Mouse (Mus musculus) lung, postnatal 25 days (tissue): ENCODE data around the gene Zc2hc1c.
"Not testable (repeated sequence)": the region's sequence is repeated elsewhere in the genome, so short reads cannot be mapped to it uniquely, and the experiment has no call there.

Experiments used
- DNase-seq: peaks from one replicate; pipeline ENCODE4 v3.0.0; 2022; ENCODE audit warnings: low spot score

Zc2hc1c gene

GRCm38 (mm10) chr12:85288486-85289156 lies at the start of gene Zc2hc1c:
Gene Zc2hc1c (plus strand): TSS chr12:85288591.
- peak; percentile 93 for DNase-seq

- no peak for DNase-seq
Measured at GRCm38 (mm10) chr12:85252083-85252482, 36.3 kb upstream of the Zc2hc1c start.

- no peak for DNase-seq
Measured at GRCm38 (mm10) chr12:85256074-85256751, 32.2 kb upstream of the Zc2hc1c start.

GRCm38 (mm10) chr12:85257008-85257639 lies 31.3 kb upstream of the Zc2hc1c start:
- DNase-seq, result peak; percentile 53

- no peak for DNase-seq
Measured at GRCm38 (mm10) chr12:85262489-85262888, 25.9 kb upstream of the Zc2hc1c start.

GRCm38 (mm10) chr12:85263190-85263589 lies 25.2 kb upstream of the Zc2hc1c start:
- no peak for DNase-seq

GRCm38 (mm10) chr12:85264531-85264930 lies 23.9 kb upstream of the Zc2hc1c start:
- no peak for DNase-seq

GRCm38 (mm10) chr12:85264940-85265339 lies 23.5 kb upstream of the Zc2hc1c start:
- no peak for DNase-seq

GRCm38 (mm10) chr12:85266248-85266647 lies 22.1 kb upstream of the Zc2hc1c start:
- no peak for DNase-seq

- no peak for DNase-seq
Measured at GRCm38 (mm10) chr12:85269821-85270220, 18.6 kb upstream of the Zc2hc1c start.

- DNase-seq, result peak; percentile 83
Measured at GRCm38 (mm10) chr12:85270319-85270718, 18.1 kb upstream of the Zc2hc1c start, which contains the start of gene Mlh3. Gene Mlh3 (minus strand): TSS chr12:85270599.

- DNase-seq, result no peak
Measured at GRCm38 (mm10) chr12:85271132-85271842, 17.1 kb upstream of the Zc2hc1c start.

GRCm38 (mm10) chr12:85271843-85272206 lies 16.6 kb upstream of the Zc2hc1c start:
- no peak for DNase-seq

- no peak for DNase-seq
Measured at GRCm38 (mm10) chr12:85273508-85273907, 14.9 kb upstream of the Zc2hc1c start.

- DNase-seq, result no peak
Measured at GRCm38 (mm10) chr12:85276273-85276672, 12.1 kb upstream of the Zc2hc1c start.

GRCm38 (mm10) chr12:85278919-85279318 lies 9.5 kb upstream of the Zc2hc1c start:
- no peak for DNase-seq

- DNase-seq, result no peak
Measured at GRCm38 (mm10) chr12:85279396-85280080, 8.9 kb upstream of the Zc2hc1c start.

GRCm38 (mm10) chr12:85280105-85280844 lies 8.1 kb upstream of the Zc2hc1c start:
- peak; percentile 98 for DNase-seq

- DNase-seq, result no peak
Measured at GRCm38 (mm10) chr12:85280845-85281651, 7.3 kb upstream of the Zc2hc1c start.

- DNase-seq, result not testable (repeated sequence)
Measured at GRCm38 (mm10) chr12:85281756-85282155, 6.6 kb upstream of the Zc2hc1c start.
